Mouse (Mus musculus): ENCODE results near the gene Arhgap45.
A peak's percentile ranks its signal among the peaks of the same experiment; 100 is the strongest.

Arhgap45 gene

GRCm38 (mm10) chr10:80055891-80056290, 39.4 kb downstream of the Arhgap45 start:
- no peak for DNase-seq (ENCODE audit: low spot score)

- no peak for DNase-seq (ENCODE audit: low spot score)
These were observed 40.1 kb downstream of the Arhgap45 start for GRCm38 (mm10) chr10:80056506-80056905.

- DNase-seq (ENCODE audit: low spot score), result no peak
These were observed 40.7 kb downstream of the Arhgap45 start for GRCm38 (mm10) chr10:80056976-80057682.

GRCm38 (mm10) chr10:80057683-80058326, 41.4 kb downstream of the Arhgap45 start:
- no peak for DNase-seq (ENCODE audit: low spot score)

- DNase-seq (ENCODE audit: low spot score), result no peak
These were observed 46.7 kb downstream of the Arhgap45 start for GRCm38 (mm10) chr10:80063104-80063503.

GRCm38 (mm10) chr10:80063877-80064650, 47.6 kb downstream of the Arhgap45 start:
- no peak for DNase-seq (ENCODE audit: low spot score)

GRCm38 (mm10) chr10:80069251-80069650, 52.8 kb downstream of the Arhgap45 start:
- no peak for DNase-seq (ENCODE audit: low spot score)

- no peak for DNase-seq (ENCODE audit: low spot score)
These were observed 53.5 kb downstream of the Arhgap45 start for GRCm38 (mm10) chr10:80069948-80070450.

- peak; percentile 85 for DNase-seq (ENCODE audit: low spot score)
These were observed 54.5 kb downstream of the Arhgap45 start for GRCm38 (mm10) chr10:80070837-80071515.

GRCm38 (mm10) chr10:80071516-80071900, 55.1 kb downstream of the Arhgap45 start:
- no peak for DNase-seq (ENCODE audit: low spot score)

GRCm38 (mm10) chr10:80072623-80073489, 56.4 kb downstream of the Arhgap45 start:
- no peak for DNase-seq (ENCODE audit: low spot score)

- peak; percentile 53 for DNase-seq (ENCODE audit: low spot score)
These were observed 58.6 kb downstream of the Arhgap45 start for GRCm38 (mm10) chr10:80074813-80075601.

- DNase-seq (ENCODE audit: low spot score), result no peak
These were observed 59.5 kb downstream of the Arhgap45 start for GRCm38 (mm10) chr10:80075924-80076323.

- no peak for DNase-seq (ENCODE audit: low spot score)
These were observed 59.9 kb downstream of the Arhgap45 start for GRCm38 (mm10) chr10:80076386-80076785.

GRCm38 (mm10) chr10:80077312-80077711, 60.9 kb downstream of the Arhgap45 start:
- DNase-seq (ENCODE audit: low spot score), result no peak

- DNase-seq (ENCODE audit: low spot score), result no peak
These were observed 61.9 kb downstream of the Arhgap45 start for GRCm38 (mm10) chr10:80078366-80078765.

- peak; percentile 75 for DNase-seq (ENCODE audit: low spot score)
These were observed 64.1 kb downstream of the Arhgap45 start for GRCm38 (mm10) chr10:80080396-80081070.

Data from c-Kit-positive CD71-positive TER-119-positive erythroid progenitor cells, embryonic 14.5 days (primary cell).